Mouse (Mus musculus): Measurements from ENCODE around the gene Ppp5c. TPM values are rescaled to one million over a fixed set of nuclear protein-coding genes. Genes with fewer than 3 reads are reported as not detected.

The Ppp5c gene
- polyA plus RNA-seq, 1 experiment = 80.7 TPM

GRCm38 (mm10) chr7:16999233-16999632, 28.5 kb downstream of the Ppp5c start:
- Histone ChIP-seq H3K4me3 (ENCODE audit: control insufficient read depth, low read depth, low read length) (no peak overlapping the region), H3K27me3 (ENCODE audit: control insufficient read depth, insufficient read depth, low read length) (no peaks in the 10 kb centered on the region), H3K36me3 (ENCODE audit: control insufficient read depth, insufficient read depth, low read length) (peaks cover 1% of the 10 kb centered on the region; the same call in 1 of the 2 replicates), H3K4me1 (ENCODE audit: control insufficient read depth, insufficient read depth, low read length) (no peaks in the 10 kb centered on the region; the same call in 1 of the 2 replicates), H3K27ac (ENCODE audit: control insufficient read depth, insufficient read depth, low read depth, low read length) (peak overlapping the region; percentile 39; the same call in 1 of the 2 replicates)
- TF ChIP-seq POLR2A (IDR thresholded peaks at IDR 0.05; ENCODE audit: control insufficient read depth, low read depth, low read length) (no peak), CTCF (IDR thresholded peaks at IDR 0.05; ENCODE audit: control insufficient read depth, insufficient read depth, insufficient replicate concordance, low read depth, low read length) (no peak)

GRCm38 (mm10) chr7:16995345-16995744, 32.4 kb downstream of the Ppp5c start:
- Histone ChIP-seq H3K36me3 (ENCODE audit: control insufficient read depth, insufficient read depth, low read length) (no peaks in the 10 kb centered on the region), H3K27me3 (ENCODE audit: control insufficient read depth, insufficient read depth, low read length) (no peaks in the 10 kb centered on the region), H3K4me3 (ENCODE audit: control insufficient read depth, low read depth, low read length) (peak overlapping the region; percentile 70; the same call in 1 of the 2 replicates), H3K4me1 (ENCODE audit: control insufficient read depth, insufficient read depth, low read length) (peaks cover 12% of the 10 kb centered on the region), H3K27ac (ENCODE audit: control insufficient read depth, insufficient read depth, low read depth, low read length) (no peak overlapping the region)
- TF ChIP-seq CTCF (IDR thresholded peaks at IDR 0.05; ENCODE audit: control insufficient read depth, insufficient read depth, insufficient replicate concordance, low read depth, low read length) (no peak), POLR2A (IDR thresholded peaks at IDR 0.05; ENCODE audit: control insufficient read depth, low read depth, low read length) (no peak)

GRCm38 (mm10) chr7:16994400-16994799, 33.3 kb downstream of the Ppp5c start:
- Histone ChIP-seq H3K27ac (ENCODE audit: control insufficient read depth, insufficient read depth, low read depth, low read length) (peak overlapping the region; percentile 63), H3K36me3 (ENCODE audit: control insufficient read depth, insufficient read depth, low read length) (no peaks in the 10 kb centered on the region), H3K4me3 (ENCODE audit: control insufficient read depth, low read depth, low read length) (peak overlapping the region; percentile 70), H3K4me1 (ENCODE audit: control insufficient read depth, insufficient read depth, low read length) (peaks cover 19% of the 10 kb centered on the region), H3K27me3 (ENCODE audit: control insufficient read depth, insufficient read depth, low read length) (no peaks in the 10 kb centered on the region)
- no peak for TF ChIP-seq CTCF (IDR thresholded peaks at IDR 0.05; ENCODE audit: control insufficient read depth, insufficient read depth, insufficient replicate concordance, low read depth, low read length)
- TF ChIP-seq POLR2A (IDR thresholded peaks at IDR 0.05; ENCODE audit: control insufficient read depth, low read depth, low read length) = no peak

DNA sequence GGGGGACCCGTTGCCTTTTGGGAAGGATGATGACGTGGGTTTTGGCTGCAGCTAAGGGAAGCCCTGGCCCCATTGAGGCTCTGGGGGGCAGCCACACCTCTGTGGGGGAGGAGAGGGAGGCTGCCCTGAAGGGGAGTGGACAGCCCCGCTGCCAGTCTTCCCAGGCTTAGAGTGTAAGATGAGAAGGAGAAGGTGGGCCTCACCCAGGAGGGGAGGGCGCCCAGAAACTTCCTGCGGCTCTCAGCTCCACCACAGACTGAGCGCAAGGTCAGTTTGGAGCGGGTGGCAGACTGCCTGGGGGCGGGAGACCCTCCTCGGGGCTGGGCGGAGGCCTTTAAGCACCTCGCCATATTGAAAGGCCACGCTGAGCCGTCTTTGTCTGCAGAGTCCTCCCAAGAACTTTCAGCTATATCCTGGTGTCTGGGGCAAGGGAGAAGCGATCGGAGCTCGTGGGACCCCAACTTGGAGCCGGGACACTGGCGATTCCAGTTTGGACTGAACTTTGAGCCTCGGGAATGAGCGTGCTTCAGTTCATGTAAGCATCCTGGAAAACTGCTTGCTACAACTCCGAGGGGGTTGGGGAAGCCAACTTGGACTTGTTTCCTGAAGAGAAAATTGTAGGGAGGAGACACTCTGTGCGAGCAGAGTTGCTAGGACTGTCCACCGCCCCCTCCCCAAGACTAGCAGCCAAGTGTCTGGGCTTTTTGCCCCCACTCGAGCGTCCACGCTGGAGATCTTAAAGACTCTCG, 33.9 kb downstream of the Ppp5c start:
- Histone ChIP-seq H3K4me3 (ENCODE audit: control insufficient read depth, low read depth, low read length) (peak overlapping the region; percentile 70), H3K36me3 (ENCODE audit: control insufficient read depth, insufficient read depth, low read length) (no peaks in the 10 kb centered on the region), H3K27ac (ENCODE audit: control insufficient read depth, insufficient read depth, low read depth, low read length) (peak overlapping the region; percentile 63), H3K27me3 (ENCODE audit: control insufficient read depth, insufficient read depth, low read length) (no peaks in the 10 kb centered on the region), H3K4me1 (ENCODE audit: control insufficient read depth, insufficient read depth, low read length) (peaks cover 19% of the 10 kb centered on the region)
- peak; percentile 32; the same call in 1 of the 2 replicates for TF ChIP-seq POLR2A (IDR thresholded peaks at IDR 0.05; ENCODE audit: control insufficient read depth, low read depth, low read length)
- TF ChIP-seq CTCF (IDR thresholded peaks at IDR 0.05; ENCODE audit: control insufficient read depth, insufficient read depth, insufficient replicate concordance, low read depth, low read length) = no peak

GRCm38 (mm10) chr7:16992451-16992807, 35.3 kb downstream of the Ppp5c start, which contains the start of gene Ccdc8:
TSS of gene Ccdc8 (plus strand) at chr7:16992708.
- TF ChIP-seq CTCF (IDR thresholded peaks at IDR 0.05; ENCODE audit: control insufficient read depth, insufficient read depth, insufficient replicate concordance, low read depth, low read length) (no peak), POLR2A (IDR thresholded peaks at IDR 0.05; ENCODE audit: control insufficient read depth, low read depth, low read length) (no peak)
- H3K36me3 ChIP-seq (ENCODE audit: control insufficient read depth, insufficient read depth, low read length) = no peaks in the 10 kb centered on the region
- peaks cover 19% of the 10 kb centered on the region for H3K4me1 ChIP-seq (ENCODE audit: control insufficient read depth, insufficient read depth, low read length)
- H3K4me3 ChIP-seq (ENCODE audit: control insufficient read depth, low read depth, low read length) = no peak within 1 kb of the TSS
- H3K27me3 ChIP-seq (ENCODE audit: control insufficient read depth, insufficient read depth, low read length) = no peaks in the 10 kb centered on the region
- H3K27ac ChIP-seq (ENCODE audit: control insufficient read depth, insufficient read depth, low read depth, low read length) = peak within 1 kb of the TSS; percentile 3; the same call in 1 of the 2 replicates

DNA sequence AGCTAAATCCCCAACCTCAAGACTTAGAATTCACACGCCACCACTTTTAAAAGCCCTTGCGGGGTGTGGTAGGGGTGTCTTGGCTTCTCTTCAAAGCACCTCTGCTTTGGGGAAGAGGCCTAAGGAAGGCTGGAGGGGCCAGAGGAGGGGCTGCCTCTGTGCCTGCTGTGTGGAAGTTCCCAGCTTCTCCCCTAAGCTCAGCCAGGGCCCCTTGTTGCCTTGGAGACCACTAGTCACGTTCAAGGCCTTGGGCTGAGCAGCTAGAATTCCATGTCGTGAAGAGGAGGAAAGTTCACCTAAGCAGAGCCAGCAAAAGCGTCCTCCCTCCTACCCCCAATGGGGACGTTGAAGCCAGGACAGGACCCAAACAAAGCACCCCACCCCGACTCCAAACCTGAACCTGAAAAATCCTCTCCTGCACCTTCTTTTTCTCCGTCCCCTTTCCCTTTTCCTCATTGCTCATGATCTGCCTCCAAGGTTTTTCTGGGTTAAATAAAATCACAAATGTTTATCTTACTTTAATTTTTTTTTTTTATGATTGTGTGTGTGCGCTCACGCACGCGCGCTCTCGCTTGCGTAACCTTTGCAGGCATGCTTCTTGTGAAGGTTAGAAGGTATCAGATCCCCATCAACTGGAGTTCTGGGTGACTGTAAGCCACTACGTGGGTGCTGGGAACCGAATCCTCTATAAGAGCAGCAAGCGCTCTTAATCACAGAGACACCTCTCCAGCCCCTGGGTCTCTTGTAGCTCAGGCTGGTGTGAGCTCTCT, 35.9 kb downstream of the Ppp5c start:
- H3K4me3 ChIP-seq (ENCODE audit: control insufficient read depth, low read depth, low read length) = no peak overlapping the region
- no peaks in the 10 kb centered on the region for H3K36me3 ChIP-seq (ENCODE audit: control insufficient read depth, insufficient read depth, low read length)
- H3K27me3 ChIP-seq (ENCODE audit: control insufficient read depth, insufficient read depth, low read length) = no peaks in the 10 kb centered on the region
- TF ChIP-seq CTCF (IDR thresholded peaks at IDR 0.05; ENCODE audit: control insufficient read depth, insufficient read depth, insufficient replicate concordance, low read depth, low read length) (no peak), POLR2A (IDR thresholded peaks at IDR 0.05; ENCODE audit: control insufficient read depth, low read depth, low read length) (no peak)
- H3K4me1 ChIP-seq (ENCODE audit: control insufficient read depth, insufficient read depth, low read length) = peaks cover 19% of the 10 kb centered on the region
- H3K27ac ChIP-seq (ENCODE audit: control insufficient read depth, insufficient read depth, low read depth, low read length) = peak overlapping the region; percentile 3; the same call in 1 of the 2 replicates

Data from testis, adult 2 months (tissue).